Mouse (Mus musculus) heart, adult 2 months (tissue): ENCODE measurements around the gene Tex101.

Experiments used
- CTCF ChIP-seq: fragments of 200-600 bp; IDR thresholded peaks from 2 replicates; pipeline ENCODE4 v1.8.1; 2022; ENCODE audit warnings: antibody characterized with exemption, mild to moderate bottlenecking, moderate library complexity
- EP300 ChIP-seq: fragments of 200-500 bp; IDR thresholded peaks from 2 replicates; pipeline ENCODE4 v1.6.1; 2011; ENCODE audit warnings: low read depth, low read length, control low read depth; ENCODE audit not compliant: insufficient read depth
- POLR2A ChIP-seq: fragments of 200-500 bp; IDR thresholded peaks from 2 replicates; pipeline ENCODE4 v1.6.1; 2011; ENCODE audit warnings: mild to moderate bottlenecking, low read depth, low read length, control low read depth; ENCODE audit not compliant: insufficient read depth

GRCm38 (mm10) chr7:24664959-24665358 is 11.5 kb downstream of the Tex101 start:
- no peak for TF ChIP-seq CTCF
- no peak for TF ChIP-seq POLR2A
- no peak for TF ChIP-seq EP300
